Mouse (Mus musculus) c-Kit-negative CD71-positive TER-119-positive erythroid progenitor cells, embryonic 14.5 days (primary cell): Measurements from ENCODE around the gene Clcn1.

ENCODE experiments used
- DNase-seq: peaks from one replicate; pipeline ENCODE4 v3.0.0-alpha.2; 2013; ENCODE audit warnings: low read depth, low spot score

Clcn1 gene

DNA sequence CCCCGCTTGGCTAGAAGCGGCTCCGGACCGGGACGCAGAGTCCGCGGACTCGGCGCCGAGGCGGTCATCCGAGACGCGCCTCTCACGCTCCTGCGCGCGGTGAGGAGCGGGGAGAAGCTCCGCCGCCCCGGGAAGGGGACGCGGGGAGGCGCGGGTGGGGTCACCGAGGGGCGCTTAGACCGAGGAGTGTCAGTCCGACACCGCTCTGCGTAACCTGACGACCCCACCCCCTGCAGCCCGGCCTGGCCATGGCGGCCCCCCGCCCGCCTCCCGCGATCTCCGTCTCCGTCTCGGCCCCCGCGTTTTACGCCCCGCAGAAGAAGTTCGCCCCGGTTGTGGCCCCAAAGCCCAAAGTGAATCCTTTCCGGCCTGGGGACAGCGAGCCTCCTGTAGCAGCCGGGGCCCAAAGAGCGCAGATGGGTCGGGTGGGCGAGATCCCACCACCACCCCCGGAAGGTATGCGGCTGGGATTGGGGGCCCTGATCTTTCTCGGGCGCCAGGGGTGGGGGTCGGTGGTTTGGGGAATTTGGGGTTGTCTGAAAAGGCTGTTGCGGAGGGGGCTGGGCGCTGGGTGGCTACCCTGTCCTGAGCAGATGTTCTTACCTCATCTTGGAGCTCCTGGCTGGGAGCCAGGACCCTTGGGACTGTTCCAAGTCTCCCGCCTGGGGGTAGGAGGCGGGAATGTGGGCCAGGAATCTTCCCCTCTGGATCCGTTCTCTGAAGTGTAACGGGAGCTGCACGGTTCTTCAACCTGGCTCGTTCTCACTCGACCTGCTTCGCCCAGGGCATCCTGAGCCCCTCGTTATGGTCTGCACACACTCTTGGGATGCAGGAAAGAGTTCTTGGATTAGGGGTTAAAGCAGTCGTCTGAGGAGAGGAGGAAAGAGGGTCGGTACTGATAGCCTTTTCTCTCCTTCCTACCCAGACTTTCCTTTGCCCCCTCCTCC lies 63.8 kb downstream of the Clcn1 start:
- no peak for DNase-seq

DNA sequence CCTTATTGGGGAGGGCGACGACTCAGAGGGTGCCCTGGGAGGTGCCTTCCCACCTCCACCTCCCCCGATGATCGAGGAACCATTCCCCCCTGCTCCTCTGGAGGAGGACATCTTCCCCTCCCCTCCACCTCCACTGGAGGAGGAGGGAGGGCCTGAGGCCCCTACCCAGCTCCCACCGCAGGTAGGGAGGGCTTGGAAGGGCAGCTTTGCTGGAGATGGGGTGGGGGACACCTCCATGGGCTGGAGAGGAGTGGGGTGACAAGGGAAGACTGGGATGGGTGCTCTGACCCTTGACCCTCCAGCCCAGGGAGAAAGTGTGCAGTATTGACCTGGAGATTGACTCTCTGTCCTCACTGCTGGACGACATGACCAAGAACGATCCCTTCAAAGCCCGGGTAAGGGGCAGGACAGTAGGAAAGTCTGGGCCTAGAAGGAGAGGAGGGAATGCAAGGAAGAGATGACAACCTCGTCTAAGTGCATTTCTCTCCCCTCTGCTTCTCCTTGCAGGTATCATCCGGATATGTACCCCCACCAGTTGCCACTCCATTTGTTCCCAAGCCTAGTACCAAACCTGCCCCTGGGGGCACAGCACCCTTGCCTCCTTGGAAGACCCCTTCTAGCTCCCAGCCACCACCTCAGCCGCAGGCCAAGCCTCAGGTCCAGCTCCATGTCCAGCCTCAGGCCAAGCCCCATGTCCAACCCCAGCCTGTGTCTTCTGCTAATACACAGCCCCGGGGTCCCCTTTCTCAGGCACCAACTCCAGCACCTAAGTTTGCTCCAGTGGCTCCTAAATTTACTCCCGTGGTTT lies 64.7 kb downstream of the Clcn1 start:
- DNase-seq = no peak

DNA sequence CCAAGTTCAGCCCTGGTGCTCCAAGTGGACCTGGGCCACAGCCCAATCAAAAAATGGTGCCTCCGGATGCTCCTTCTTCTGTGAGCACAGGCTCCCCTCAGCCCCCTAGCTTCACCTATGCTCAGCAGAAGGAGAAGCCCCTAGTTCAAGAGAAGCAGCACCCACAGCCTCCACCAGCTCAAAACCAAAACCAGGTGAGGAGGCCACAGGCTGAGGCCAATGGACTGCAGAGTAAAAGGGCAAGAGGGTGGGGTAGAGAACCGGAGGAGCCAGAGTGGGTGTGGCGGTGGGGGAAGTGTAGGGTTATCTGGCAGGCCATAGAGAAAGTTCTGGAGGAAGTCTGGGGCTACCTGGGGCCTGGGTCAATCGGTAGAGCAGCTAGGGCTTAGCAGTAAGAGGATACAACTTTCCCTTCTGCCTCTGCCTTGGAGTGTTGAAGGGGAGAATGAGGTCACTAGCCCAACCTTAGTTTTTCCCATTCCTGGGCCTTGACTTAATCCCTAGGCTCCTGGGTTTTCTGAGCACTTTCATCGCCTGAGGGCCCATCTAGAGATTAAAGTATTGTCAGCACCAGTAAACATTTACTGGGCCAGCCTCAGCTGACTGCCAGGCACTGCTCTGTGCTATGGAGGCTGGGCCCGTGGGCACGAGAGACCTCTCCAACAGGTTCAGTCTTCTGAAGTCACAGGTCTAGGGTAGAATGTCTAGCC lies 65.4 kb downstream of the Clcn1 start:
- no peak for DNase-seq

DNA sequence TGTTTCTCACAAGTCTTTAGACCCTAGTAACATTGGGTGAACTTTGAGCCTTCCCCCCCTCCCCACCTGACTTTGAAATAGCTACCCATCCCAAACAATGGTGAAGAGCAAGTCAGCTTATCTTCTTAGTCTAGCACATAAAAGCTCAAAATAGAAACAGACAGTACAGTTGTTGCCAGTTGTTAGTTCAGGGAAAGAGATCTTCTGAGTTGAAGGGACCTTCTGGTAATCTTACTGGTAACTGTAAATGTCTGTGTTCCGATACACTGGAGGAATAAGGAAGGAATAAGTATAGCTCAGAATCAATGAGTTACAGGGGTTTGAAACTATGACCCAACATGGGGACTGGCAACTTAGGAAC lies 66.0 kb downstream of the Clcn1 start:
- no peak for DNase-seq

DNA sequence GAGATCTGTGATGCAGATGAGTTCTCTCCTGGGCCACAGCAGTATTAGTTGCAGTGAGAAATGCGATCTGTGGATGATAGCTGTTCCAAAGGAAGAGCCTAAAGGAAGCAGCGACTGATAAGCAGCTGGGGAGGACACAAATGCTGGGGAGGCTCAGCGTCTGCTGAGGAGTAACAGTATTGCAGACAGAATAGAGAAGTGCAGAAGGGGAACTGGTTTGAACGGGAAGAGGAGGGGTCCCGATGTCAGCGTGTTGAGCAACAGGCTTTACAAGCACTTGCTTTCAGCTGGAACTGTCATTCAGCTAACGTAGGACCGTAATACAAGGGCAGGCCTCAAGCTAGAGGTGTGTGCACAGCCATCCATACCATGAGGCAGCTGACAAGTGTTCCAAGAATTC lies 66.7 kb downstream of the Clcn1 start:
- no peak for DNase-seq

DNA sequence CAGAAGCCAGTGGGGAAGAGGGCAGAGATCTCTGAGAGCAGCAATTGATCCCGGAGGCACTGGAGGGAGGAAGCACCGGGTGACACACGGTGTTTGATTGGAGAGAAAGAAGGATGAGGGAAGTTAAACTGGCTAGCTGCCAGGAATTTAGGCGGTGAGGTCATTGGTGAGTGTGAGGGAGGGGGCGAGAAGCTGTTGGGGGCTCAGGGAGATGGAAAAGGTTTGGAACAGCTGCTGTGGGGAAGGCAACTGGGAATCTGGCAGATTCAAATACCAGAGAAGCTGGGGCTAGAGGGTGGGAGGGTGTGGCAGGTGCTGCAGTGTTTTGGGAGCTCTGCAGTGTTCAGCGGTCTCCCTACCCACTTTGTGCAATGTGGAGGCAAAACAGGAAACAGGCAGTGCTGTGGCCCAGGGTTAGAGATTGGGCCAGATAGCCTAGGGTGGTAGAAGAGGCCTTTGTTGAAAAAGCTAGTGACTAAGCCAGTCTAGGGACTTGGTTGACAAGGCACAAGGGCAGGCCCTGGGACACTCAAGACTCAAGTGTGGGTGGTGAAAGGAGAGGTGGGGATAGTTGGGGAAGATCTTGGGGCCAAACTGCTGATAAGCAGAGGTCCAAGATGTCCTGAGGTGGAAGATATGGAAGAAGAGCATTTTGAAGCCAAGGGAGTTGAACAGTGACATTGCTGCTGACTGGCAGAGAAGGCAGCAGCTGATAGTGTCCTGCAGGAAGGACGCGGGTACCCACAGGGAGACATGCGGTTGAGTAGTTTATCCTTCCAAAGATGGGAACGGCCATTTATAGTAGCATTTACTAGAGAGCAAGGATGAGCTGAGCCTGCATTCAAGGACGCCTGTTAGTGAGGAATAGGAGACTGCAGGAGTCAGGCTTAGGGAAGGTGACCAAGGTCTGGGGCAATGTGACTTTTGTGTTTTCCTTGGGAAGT lies 67.9 kb downstream of the Clcn1 start:
- DNase-seq = no peak

DNA sequence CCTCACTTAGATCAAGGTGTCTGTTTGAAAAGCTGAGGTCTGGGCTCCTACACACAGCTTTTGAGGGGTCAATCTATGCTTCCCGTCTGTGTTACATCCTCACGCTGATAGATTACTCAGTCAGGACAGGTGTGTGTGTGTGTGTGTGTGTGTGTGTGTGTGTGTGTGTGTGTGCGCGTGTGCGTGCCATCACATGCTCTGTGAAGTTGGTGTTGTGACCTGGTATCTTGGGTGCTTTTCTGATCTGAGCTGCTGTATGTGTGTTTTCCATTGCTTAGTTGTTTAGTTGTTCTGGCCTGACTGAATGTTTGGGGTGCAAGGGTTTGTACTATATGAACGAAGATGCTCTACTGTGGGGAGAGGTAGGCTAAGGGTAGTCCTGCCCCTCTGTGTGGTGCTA lies 68.9 kb downstream of the Clcn1 start:
- no peak for DNase-seq

DNA sequence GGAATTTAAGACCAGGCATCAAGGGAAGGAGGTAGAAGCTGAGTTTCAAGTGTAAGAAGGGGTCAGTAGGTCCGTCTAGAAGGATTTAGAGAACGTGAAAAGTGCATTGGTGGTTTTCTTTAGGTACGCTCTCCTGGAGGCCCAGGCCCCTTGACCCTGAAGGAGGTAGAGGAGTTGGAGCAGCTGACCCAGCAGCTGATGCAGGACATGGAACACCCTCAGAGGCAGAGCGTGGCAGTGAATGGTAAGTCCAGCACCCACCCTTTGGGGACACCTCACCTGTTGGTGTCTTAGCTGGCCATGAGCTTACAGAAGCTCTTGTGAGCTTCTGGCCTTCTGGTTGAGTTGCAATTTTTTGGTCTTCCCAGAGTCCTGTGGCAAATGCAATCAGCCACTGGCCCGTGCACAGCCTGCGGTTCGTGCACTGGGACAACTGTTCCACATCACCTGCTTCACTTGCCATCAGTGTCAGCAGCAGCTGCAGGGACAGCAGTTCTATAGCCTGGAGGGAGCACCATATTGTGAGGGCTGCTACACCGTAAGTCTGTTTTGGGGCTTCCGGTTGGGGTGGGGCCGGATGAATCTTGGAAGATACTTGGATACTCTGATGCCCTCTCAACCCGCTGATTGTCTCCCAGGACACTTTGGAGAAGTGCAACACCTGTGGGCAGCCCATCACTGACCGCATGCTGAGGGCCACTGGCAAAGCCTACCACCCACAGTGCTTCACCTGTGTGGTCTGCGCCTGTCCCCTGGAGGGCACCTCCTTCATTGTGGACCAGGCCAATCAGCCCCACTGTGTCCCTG lies 69.5 kb downstream of the Clcn1 start:
- DNase-seq = no peak

DNA sequence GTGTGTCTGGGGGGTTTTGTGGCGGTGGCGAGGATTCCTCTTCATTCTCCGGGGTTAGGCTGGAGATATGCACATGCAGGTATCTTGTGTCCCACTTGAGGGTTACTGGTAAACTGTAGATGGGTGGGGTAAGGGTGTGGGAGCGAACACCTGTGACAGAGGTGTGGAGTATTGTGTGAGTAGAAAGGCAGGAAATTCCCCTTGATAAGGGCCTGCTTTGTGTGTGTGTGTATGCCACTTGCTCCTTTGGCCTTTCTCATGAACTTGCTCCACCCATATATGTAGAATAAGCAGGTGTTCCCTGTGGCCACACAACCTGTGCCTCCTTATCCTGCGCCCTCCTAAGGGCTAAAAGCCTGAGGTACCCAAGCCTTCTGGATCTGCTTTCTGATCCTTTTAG lies 70.4 kb downstream of the Clcn1 start:
- DNase-seq = no peak

DNA sequence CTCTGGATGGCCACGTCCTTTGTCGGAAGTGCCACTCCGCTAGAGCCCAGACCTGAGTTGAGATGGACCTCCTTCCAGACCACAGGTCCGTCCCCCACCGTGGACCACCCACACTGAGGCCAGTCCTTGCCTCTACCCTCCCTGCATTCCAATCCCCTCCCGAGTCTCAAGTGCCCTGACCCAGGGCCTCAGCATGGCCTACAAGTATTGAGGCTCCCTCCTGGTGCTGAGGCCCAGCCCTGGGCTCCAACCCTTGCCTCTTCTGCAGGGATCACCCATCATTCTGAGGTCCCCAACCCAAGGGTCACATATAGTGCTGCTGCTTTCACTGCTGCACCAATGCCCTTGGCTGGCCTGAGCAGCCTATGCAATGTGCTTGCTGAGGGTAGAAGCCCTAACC lies 71.4 kb downstream of the Clcn1 start:
- no peak for DNase-seq

DNA sequence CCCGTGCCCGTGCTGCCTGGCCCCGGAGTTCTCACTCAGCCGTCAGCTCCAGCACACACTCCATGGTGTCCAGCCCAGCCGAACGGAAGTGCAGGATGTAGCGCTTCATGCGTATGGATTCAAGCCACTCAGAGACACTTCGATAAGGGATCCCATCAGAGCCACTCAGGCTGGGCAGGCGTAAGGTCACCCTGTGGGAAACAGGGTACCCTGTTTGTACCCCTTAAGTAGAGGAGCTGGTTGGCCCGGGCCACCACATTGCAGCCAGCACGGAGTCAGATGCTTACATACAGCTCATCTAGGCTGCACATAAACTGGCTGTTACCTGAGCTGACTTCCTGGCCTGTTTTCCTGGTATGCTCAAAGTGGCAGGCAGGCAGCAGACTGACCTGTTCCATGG lies 72.4 kb downstream of the Clcn1 start:
- no peak for DNase-seq

DNA sequence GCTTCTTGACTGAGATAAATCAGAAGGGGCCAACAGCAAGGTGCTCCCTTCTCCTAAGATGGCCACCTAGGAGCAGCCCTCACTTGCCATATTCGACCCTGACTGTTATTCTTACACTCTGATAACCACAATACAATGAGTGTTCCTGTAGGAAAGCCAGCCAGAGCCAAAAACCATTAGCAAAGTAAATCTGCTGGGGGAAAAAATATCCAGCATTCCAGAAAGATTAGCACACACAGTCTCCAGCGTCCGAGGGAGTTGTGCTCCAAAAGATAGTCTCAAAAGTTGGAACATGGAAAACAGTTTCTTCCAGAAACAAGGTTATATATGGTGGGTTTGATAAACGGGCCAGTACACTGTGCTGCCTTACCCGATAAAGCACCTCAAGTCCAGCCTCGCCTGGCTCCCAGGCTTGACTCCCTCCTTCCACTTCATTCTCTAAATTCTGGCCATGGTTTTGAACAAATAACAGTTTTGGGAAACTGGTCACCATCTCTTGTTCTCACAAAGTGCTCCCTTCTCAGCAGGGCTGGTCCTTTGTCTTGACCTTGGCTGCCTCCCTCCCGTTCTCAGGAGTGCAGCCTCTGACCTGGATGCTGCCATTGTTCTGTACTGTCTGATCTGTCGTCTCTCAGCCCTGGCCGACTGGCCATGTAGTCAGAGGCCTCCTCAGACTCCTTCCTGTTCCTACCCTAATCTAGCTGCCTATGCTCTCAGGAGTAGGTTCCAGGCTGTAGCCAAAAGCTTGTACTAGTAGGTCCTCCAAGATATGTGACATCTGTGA lies 73.1 kb downstream of the Clcn1 start:
- DNase-seq = no peak

DNA sequence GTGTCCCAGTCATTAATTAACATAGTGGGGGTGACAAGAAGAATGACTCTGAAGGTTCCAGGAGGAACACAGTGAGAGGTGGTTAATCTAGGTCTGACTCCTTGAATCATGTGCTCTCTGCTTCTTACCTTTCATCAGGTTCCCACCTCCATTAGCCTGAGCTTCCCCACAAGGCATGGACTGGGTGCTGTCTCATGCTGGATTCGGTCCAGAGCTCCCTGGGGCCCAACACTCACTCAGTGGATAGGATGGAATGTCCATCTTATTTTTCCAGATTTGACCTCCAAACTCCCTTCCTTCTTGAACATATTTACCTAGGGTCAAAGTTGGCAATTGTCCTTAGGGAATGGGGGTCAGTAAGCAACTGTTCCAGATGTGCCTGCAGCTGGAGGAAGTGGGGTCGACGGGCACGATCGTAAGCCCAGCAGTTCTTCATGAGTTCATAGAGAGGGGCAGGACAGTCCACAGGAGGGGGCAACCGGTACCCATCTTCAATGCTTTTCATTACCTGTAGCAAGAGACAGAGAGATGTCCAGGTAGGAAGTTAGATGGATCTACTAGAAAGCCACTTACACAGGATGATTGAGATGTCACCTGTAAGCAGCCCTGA lies 73.9 kb downstream of the Clcn1 start:
- no peak for DNase-seq

DNA sequence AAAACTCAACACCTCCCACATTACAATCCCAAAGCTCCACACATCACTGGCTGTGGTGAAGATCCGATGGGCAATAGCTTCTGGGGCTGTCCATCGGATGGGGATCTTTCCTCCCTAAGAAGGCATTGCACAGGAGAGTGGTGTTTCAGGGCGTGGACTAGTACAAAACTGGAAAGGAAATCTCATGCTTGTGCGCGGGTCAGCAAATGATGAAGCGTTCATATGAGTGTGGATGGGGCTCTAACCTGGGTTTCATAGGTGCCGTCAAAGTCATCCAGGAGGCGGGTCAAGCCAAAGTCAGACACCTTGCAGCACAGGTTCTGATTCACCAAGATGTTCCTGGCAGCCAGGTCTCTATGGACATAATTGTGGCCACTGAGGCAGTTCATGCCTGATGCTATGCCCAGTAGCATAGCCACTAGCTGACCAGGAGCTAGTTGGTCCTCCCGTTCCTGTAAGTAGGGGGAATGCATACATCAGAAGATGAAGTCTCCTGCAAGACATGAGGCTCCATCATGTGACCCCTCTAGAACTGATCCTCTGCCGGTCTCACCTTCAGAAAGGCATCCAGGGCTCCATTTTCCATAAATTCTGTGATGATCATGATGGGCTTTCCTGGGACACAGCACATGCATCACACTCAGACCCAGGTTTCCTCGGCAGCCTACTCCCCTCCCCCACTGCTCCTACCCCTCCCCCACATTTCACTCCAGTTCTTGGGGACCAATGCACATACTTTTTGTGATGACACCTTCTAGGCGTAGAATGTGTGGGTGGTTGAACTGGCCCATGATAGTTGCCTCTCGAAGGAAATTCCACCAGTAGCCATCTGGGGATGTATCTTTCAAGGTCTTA lies 74.8 kb downstream of the Clcn1 start:
- DNase-seq = no peak

DNA sequence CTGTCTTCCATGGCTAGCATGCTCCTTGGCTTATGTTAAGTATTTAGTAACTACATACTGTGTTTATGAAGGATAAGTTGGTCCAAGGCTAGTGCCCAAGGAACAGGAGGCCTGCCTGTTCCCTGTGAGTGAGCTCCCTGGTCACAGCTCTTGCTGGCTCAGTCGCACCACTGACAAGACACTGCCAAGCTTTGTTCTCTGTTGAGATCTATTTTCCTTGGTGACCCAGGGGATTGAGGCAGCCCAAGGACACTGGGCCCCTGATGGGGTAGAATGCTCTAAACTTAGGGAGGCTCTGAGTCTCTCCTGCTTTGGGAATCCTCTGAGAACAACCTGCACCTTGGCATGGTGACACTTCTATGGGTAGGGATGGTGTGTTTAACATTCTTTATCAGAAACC lies 75.6 kb downstream of the Clcn1 start:
- no peak for DNase-seq

DNA sequence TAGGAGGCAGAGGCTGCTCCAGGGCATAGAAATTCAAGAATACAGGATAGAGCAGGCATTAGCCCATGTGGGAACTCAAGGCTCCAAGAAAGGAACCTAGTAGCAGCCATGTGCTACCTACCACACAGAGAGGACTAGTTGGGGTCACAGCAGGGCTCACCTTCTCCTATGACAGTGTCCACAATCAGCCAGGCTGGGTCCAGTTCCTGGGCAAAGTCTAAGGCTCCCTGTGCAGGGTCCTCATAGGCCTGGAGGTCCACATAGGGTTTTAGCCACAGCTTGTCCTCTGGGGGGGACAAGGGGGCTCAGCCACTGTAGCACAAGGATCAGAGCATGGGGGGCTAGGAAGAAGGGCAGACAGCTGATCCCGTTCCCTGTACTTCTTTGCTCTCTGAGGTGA lies 76.0 kb downstream of the Clcn1 start:
- DNase-seq = no peak

DNA sequence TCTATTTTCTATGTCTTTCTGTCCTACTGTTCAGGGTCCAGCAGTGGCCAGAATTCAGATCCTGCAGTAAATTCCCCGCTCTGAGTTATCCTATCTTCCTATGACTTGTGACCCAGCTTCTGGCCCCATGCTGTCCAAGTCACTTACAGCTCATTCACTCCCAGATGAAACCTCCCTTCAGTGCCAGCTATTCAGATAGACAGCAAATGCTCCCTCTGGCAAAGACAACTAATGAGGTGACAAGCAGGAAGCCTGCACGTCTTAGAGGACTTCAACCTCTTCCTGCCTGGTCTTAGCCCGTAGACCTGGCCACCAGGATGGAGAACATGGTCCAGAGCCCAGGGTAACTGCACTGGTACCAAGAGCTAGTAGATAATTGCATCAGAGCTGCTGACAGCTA lies 76.5 kb downstream of the Clcn1 start:
- no peak for DNase-seq

DNA sequence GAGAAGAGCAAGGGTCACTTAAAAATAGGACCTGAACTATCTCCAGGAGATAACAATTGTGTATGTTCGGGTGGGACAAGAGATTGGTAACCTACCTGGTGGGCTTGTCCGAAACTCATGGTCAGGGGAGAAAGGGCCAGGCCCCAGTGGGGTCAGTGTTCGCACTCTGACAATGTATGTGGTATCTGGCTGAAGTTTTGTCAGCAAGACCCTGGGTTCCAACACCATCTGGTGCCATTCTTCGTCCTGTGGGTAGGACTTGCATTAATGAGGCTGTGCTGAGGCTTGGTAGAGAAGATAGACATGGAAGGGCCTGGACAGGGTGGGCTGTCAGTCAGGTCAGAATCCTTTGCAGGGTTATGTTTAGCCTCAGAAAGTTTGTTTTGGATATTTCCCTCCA lies 77.6 kb downstream of the Clcn1 start:
- DNase-seq = no peak
